Mouse (Mus musculus) thymus, postnatal 36 days (tissue): ENCODE results near the gene Trim46.
A peak's percentile ranks its signal among the peaks of the same experiment; 100 is the strongest.

Experiments
- DNase-seq, 2 experiments: peaks; one replicate each; pipeline ENCODE4 v3.0.0; 2022; ENCODE audit warnings: mixed read lengths in 2 of 2

Trim46 gene

GRCm38 (mm10) chr3:89270891-89271290, 24.8 kb upstream of the Trim46 start:
- no peak for DNase-seq

GRCm38 (mm10) chr3:89270051-89270755, 24.1 kb upstream of the Trim46 start, which contains the start of gene Slc50a1:
Slc50a1 (minus strand) TSS chr3:89270570.
- peak; percentile 84 to 87 for DNase-seq

GRCm38 (mm10) chr3:89268916-89269315, 22.8 kb upstream of the Trim46 start:
- DNase-seq: no peak

- peak; percentile 72 to 82 for DNase-seq
Measured at GRCm38 (mm10) chr3:89266439-89266893, 20.4 kb upstream of the Trim46 start.

- DNase-seq: no peak
Measured at GRCm38 (mm10) chr3:89262417-89262816, 16.3 kb upstream of the Trim46 start.

- no peak for DNase-seq
Measured at GRCm38 (mm10) chr3:89260211-89260610, 14.1 kb upstream of the Trim46 start.

GRCm38 (mm10) chr3:89259076-89259475, 13.0 kb upstream of the Trim46 start, which contains the start of gene Dpm3:
Dpm3 (plus strand) TSS chr3:89259358.
- no peak for DNase-seq

GRCm38 (mm10) chr3:89256177-89256576, 10.1 kb upstream of the Trim46 start:
- DNase-seq: no peak

- DNase-seq: no peak
Measured at GRCm38 (mm10) chr3:89254994-89255393, 8.9 kb upstream of the Trim46 start.

GRCm38 (mm10) chr3:89251365-89251895, 5.3 kb upstream of the Trim46 start:
- DNase-seq: peak; percentile 77 to 86

GRCm38 (mm10) chr3:89250435-89251040, 4.4 kb upstream of the Trim46 start:
- peak; percentile 65 to 69 for DNase-seq

GRCm38 (mm10) chr3:89247466-89247865, 1.4 kb upstream of the Trim46 start:
- DNase-seq: no peak

- peak; percentile 38 to 57 for DNase-seq
Measured at GRCm38 (mm10) chr3:89245688-89246171, 379 bp downstream of the Trim46 start, which contains the start of gene Krtcap2. Krtcap2 (plus strand) TSS chr3:89245966.

GRCm38 (mm10) chr3:89244982-89245687, 974 bp downstream of the Trim46 start:
- peak; percentile 64 to 76 for DNase-seq

GRCm38 (mm10) chr3:89244158-89244981, 1.7 kb downstream of the Trim46 start:
- peak; percentile 39 to 50 for DNase-seq

- peak; percentile 81 to 85 for DNase-seq
Measured at GRCm38 (mm10) chr3:89243609-89244008, 2.5 kb downstream of the Trim46 start.

- DNase-seq: no peak
Measured at GRCm38 (mm10) chr3:89242331-89242895, 3.7 kb downstream of the Trim46 start.

- no peak for DNase-seq
Measured at GRCm38 (mm10) chr3:89238494-89238893, 7.6 kb downstream of the Trim46 start.

GRCm38 (mm10) chr3:89237682-89238081, 8.4 kb downstream of the Trim46 start:
- no peak for DNase-seq

GRCm38 (mm10) chr3:89236516-89236915, 9.6 kb downstream of the Trim46 start:
- no peak for DNase-seq

- DNase-seq: no peak
Measured at GRCm38 (mm10) chr3:89233562-89234110, 12.5 kb downstream of the Trim46 start.
